Mouse (Mus musculus) stomach, embryonic 14.5 days (tissue): ENCODE measurements at regions not wholly inside any gene's neighbourhood (a gene's known extent, or its start where the extent isn't known, plus 50 kb on each side); places are given as distances from the start of the nearest gene placed in this dataset.

Experiments used
- ATAC-seq: fragments of 200-750 bp; cut with Nextera tagmentation; 2 replicates; pipeline ENCODE4 v1.8.0; 2017; ENCODE audit warnings: low read depth, moderate TSS enrichment; ENCODE audit not compliant: insufficient number of reproducible peaks, insufficient read depth, low FRiP score
- H3K27ac ChIP-seq: fragments of 300-500 bp; sonication (generic); 2 replicates; pipeline ENCODE4 v1.5.1; 2014; ENCODE audit warnings: mild to moderate bottlenecking, low read length, moderate library complexity, mixed read lengths
- H3K27me3 ChIP-seq: fragments of 300-500 bp; sonication (generic); 2 replicates; pipeline ENCODE4 v1.6.1; 2014; ENCODE audit warnings: low read length, control low read depth, mixed read lengths; ENCODE audit not compliant: control insufficient read depth, insufficient read depth
- H3K36me3 ChIP-seq: fragments of 300-500 bp; sonication (generic); 2 replicates; pipeline ENCODE4 v1.6.1; 2014; ENCODE audit warnings: mild to moderate bottlenecking, control low read depth, low read length, moderate library complexity, mixed read lengths; ENCODE audit not compliant: control insufficient read depth, insufficient read depth
- H3K4me1 ChIP-seq: fragments of 300-500 bp; sonication (generic); 2 replicates; pipeline ENCODE4 v1.6.1; 2014; ENCODE audit warnings: low read length, control low read depth, mixed read lengths; ENCODE audit not compliant: control insufficient read depth, insufficient read depth
- H3K4me2 ChIP-seq: fragments of 300-500 bp; sonication (generic); replicated peaks from 2 replicates; pipeline ENCODE4 v1.6.1; 2014; ENCODE audit warnings: low read depth, low read length, control low read depth
- H3K4me3 ChIP-seq: fragments of 300-500 bp; sonication (generic); 2 replicates; pipeline ENCODE4 v1.5.1; 2014; ENCODE audit warnings: low read depth, low read length, control low read depth
- H3K9ac ChIP-seq: fragments of 300-500 bp; sonication (generic); replicated peaks from 2 replicates; pipeline ENCODE4 v1.6.1; 2014; ENCODE audit warnings: low read depth, mild to moderate bottlenecking, control low read depth, low read length, moderate library complexity, mixed read lengths
- H3K9me3 ChIP-seq: fragments of 300-500 bp; sonication (generic); 2 replicates; pipeline ENCODE4 v1.6.1; 2016; ENCODE audit warnings: low read depth, low read length, control low read depth; ENCODE audit not compliant: control insufficient read depth
- WGBS: fragments of 180-500 bp; shearing (Covaris S2); extraction: QIAGEN DNeasy Blood & Tissue Kit; methylation state at CpG from one replicate; pipeline ENCODE4 v1.1.7; 2014; 5-methylcytosine and 5-hydroxymethylcytosine counted together
- microRNA counts: library from miRNA; unstranded; fragments of <30 nt; microRNA quantifications from one replicate; lab custom pipeline; 2016
- microRNA-seq: library from miRNA; unstranded; fragments of <30 nt; microRNA quantifications from one replicate; pipeline ENCODE4, GENCODE M21; 2016

DNA sequence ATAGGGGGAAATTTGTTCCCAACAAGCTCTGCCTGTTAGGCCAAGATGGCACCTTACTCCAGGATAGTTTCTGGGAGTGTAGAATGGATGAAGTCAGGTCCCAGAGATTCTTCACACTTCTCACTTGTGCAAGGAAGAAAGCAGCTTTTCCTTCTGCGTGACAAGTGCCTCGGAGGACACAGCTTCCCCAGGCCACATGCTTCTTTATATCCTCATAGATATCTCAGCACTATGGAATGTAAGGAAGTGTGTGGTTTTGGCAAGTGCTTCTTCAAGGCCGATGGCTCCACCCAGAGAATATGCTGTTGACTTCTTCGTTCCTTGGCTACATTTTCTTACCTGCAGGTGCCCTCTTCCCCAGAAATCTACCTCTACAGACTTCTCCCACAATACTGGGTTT lies 51.9 kb upstream of the Il17a start:
- ATAC-seq: no peak
- no peak overlapping the region for H3K9ac ChIP-seq
- no peak overlapping the region for H3K27ac ChIP-seq
- H3K9me3 ChIP-seq: no peaks in the 10 kb centered on the region
- no peaks in the 10 kb centered on the region for H3K36me3 ChIP-seq
- H3K4me2 ChIP-seq: no peak overlapping the region
- no peak overlapping the region for H3K4me3 ChIP-seq
- no peaks in the 10 kb centered on the region for H3K27me3 ChIP-seq
- no peaks in the 10 kb centered on the region for H3K4me1 ChIP-seq
- 88% methylated on average over 4 of the region's 4 CpGs for WGBS

DNA sequence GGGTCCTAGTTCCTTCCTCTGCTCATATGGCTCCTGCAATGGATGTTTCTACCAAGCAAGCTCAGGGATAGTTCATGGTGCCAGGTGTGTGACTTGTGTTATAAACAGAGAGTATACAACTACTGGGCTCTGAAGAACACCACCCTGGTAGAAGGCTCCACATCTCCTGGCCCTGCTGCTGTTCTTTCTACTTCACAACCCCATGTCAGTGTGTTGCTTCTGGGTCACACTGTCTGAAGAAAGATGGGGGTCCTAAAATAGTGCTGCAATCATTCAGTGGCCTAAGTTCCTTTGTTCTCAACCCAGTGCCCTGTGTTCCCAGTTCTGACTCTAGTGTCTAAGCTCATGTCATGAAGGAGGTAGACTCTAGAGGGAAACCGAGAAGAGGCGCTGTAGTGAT lies 51.4 kb upstream of the Il17a start:
- H3K4me1 ChIP-seq: no peaks in the 10 kb centered on the region
- H3K36me3 ChIP-seq: no peaks in the 10 kb centered on the region
- H3K4me2 ChIP-seq: no peak overlapping the region
- no peak overlapping the region for H3K27ac ChIP-seq
- H3K9me3 ChIP-seq: no peaks in the 10 kb centered on the region
- no peak overlapping the region for H3K9ac ChIP-seq
- WGBS: 93% methylated on average over 2 of the region's 2 CpGs
- H3K27me3 ChIP-seq: no peaks in the 10 kb centered on the region
- no peak for ATAC-seq
- no peak overlapping the region for H3K4me3 ChIP-seq

DNA sequence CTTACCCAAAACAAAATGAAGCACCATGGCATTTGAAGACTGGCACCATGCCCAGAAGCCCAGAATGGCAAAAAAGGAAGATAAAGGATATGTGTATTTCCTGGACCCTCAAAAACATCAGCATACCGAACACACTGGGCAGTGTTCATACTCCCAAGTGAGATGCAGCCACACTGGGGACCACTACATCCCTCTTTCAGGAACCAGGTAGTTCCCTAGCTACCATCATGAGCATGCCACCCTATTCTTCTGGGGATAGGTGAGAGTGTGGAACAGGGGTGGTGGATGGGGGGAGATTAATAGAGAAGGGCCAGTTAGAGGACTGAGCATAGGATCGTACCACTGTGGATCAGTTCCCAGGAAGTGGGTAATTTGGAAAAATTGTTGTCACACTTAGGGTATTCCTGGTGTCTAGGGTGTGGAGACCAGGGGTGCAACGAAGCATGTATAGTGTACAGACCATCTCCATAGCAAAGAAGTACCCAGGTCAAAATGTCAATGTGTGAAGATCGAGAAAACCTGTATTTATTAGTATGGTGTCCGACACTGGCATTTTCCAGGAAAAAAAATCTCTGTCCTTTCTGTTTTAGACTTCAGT lies 50.9 kb upstream of the Il17a start:
- WGBS: 83% methylated on average over 5 of the region's 5 CpGs
- no peak overlapping the region for H3K9ac ChIP-seq
- H3K36me3 ChIP-seq: no peaks in the 10 kb centered on the region
- H3K4me1 ChIP-seq: no peaks in the 10 kb centered on the region
- H3K9me3 ChIP-seq: no peaks in the 10 kb centered on the region
- no peak overlapping the region for H3K4me2 ChIP-seq
- ATAC-seq: no peak
- no peak overlapping the region for H3K27ac ChIP-seq
- H3K4me3 ChIP-seq: no peak overlapping the region
- no peaks in the 10 kb centered on the region for H3K27me3 ChIP-seq

DNA sequence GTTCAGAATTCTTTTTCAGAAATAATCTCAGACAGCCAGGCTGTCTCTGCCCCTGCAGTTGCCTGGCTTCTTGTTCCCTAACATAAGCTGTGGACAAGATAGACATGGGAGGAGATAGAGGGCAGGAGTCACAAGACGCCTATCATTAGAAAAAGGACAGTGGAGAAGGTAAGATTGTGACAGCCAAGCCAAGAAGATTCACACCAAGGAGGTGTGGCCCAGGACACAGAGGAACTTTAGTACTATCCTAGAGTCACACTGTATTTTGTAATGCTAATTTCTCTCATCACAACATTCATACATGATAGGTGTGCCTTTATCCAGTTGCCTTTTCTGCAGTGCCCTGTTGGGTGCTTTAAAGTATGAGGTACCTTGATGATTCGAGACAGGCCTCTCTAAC lies 50.2 kb upstream of the Il17a start:
- no peak overlapping the region for H3K4me3 ChIP-seq
- no peak overlapping the region for H3K9ac ChIP-seq
- H3K27me3 ChIP-seq: no peaks in the 10 kb centered on the region
- 81% methylated on average over 2 of the region's 2 CpGs for WGBS
- H3K9me3 ChIP-seq: no peaks in the 10 kb centered on the region
- no peak for ATAC-seq
- H3K4me1 ChIP-seq: no peaks in the 10 kb centered on the region
- H3K27ac ChIP-seq: no peak overlapping the region
- no peak overlapping the region for H3K4me2 ChIP-seq
- H3K36me3 ChIP-seq: no peaks in the 10 kb centered on the region

MicroRNAs in the stretch of these regions (microRNA counts, 519-probe panel; counts per million panel counts)
- 2,176 counts per million, percentile 28 among the panel's probes with 10 or more counts for microRNA mmu-miR-206 (lab: Ali Mortazavi, UCI)

Small RNA genes in the stretch of these regions (microRNA-seq; reads per million reads assigned to microRNA genes)
- gene Mir206: 20.6 reads per million, percentile 27 among the genes with 10 or more reads in this experiment
